Mouse (Mus musculus): ENCODE measurements around the gene Arhgap42. TPM values are rescaled to one million over a fixed set of nuclear protein-coding genes. Genes with fewer than 3 reads are reported as not detected.

Arhgap42 gene
- polyA plus RNA-seq, 1 experiment from 2014 or later = 13.7 TPM

GRCm38 (mm10) chr9:9171146-9171816, 67.6 kb downstream of the Arhgap42 start:
- no peak overlapping the region for H3K9ac ChIP-seq (replicated peaks)
- ATAC-seq = no peak
- DNase-seq = no peak
- no peaks in the 10 kb centered on the region for H3K27me3 ChIP-seq (ENCODE audit: insufficient read depth, low read length)
- H3K9me3 ChIP-seq (ENCODE audit: low read length) = no peaks in the 10 kb centered on the region
- TF ChIP-seq EP300 (IDR thresholded peaks at IDR 0.05; ENCODE audit: low read depth) (no peak), CTCF (IDR thresholded peaks at IDR 0.05; ENCODE audit: low read depth) (no peak)
- peaks cover 1% of the 10 kb centered on the region; the same call in 1 of the 2 replicates for H3K4me1 ChIP-seq (ENCODE audit: insufficient read depth)
- no peaks in the 10 kb centered on the region for H3K36me3 ChIP-seq (replicated peaks; ENCODE audit: insufficient read depth, low read length)
- no peak overlapping the region for H3K4me2 ChIP-seq (ENCODE audit: low read depth, low read length)
- H3K4me3 ChIP-seq (ENCODE audit: low read depth, low read length) = no peak overlapping the region
- 73% methylated on average over 5 of the region's 5 CpGs for WGBS (ENCODE audit: insufficient replicate concordance)
- H3K27ac ChIP-seq (ENCODE audit: low read depth) = no peak overlapping the region

GRCm38 (mm10) chr9:9165641-9166063, 73.2 kb downstream of the Arhgap42 start:
- Histone ChIP-seq H3K4me2 (ENCODE audit: low read depth, low read length) (no peak overlapping the region), H3K4me1 (ENCODE audit: insufficient read depth) (peaks cover 9% of the 10 kb centered on the region; the same call in 1 of the 2 replicates), H3K27ac (ENCODE audit: low read depth) (no peak overlapping the region; the same call in 1 of the 2 replicates), H3K9me3 (ENCODE audit: low read length) (no peaks in the 10 kb centered on the region), H3K36me3 (replicated peaks; ENCODE audit: insufficient read depth, low read length) (no peaks in the 10 kb centered on the region), H3K9ac (replicated peaks) (no peak overlapping the region), H3K4me3 (ENCODE audit: low read depth, low read length) (no peak overlapping the region), H3K27me3 (ENCODE audit: insufficient read depth, low read length) (no peaks in the 10 kb centered on the region)
- ATAC-seq (no peak), DNase-seq (no peak)
- TF ChIP-seq EP300 (IDR thresholded peaks at IDR 0.05; ENCODE audit: low read depth) (no peak), CTCF (IDR thresholded peaks at IDR 0.05; ENCODE audit: low read depth) (no peak)
- 56% methylated on average over 4 of the region's 4 CpGs for WGBS (ENCODE audit: insufficient replicate concordance)

GRCm38 (mm10) chr9:9160736-9161135, 78.2 kb downstream of the Arhgap42 start:
- Histone ChIP-seq H3K4me1 (ENCODE audit: insufficient read depth) (peaks cover 2% of the 10 kb centered on the region; the same call in 1 of the 2 replicates), H3K9ac (replicated peaks) (no peak overlapping the region), H3K4me2 (ENCODE audit: low read depth, low read length) (no peak overlapping the region), H3K27ac (ENCODE audit: low read depth) (no peak overlapping the region), H3K27me3 (ENCODE audit: insufficient read depth, low read length) (no peaks in the 10 kb centered on the region), H3K4me3 (ENCODE audit: low read depth, low read length) (no peak overlapping the region), H3K36me3 (replicated peaks; ENCODE audit: insufficient read depth, low read length) (no peaks in the 10 kb centered on the region), H3K9me3 (ENCODE audit: low read length) (no peaks in the 10 kb centered on the region)
- TF ChIP-seq EP300 (IDR thresholded peaks at IDR 0.05; ENCODE audit: low read depth) (no peak), CTCF (IDR thresholded peaks at IDR 0.05; ENCODE audit: low read depth) (no peak)
- DNase-seq = no peak
- ATAC-seq = no peak
- WGBS (ENCODE audit: insufficient replicate concordance) = 57% methylated on average over 3 of the region's 3 CpGs

GRCm38 (mm10) chr9:9158241-9158640, 80.7 kb downstream of the Arhgap42 start:
- Histone ChIP-seq H3K9me3 (ENCODE audit: low read length) (no peaks in the 10 kb centered on the region), H3K4me3 (ENCODE audit: low read depth, low read length) (no peak overlapping the region), H3K4me1 (ENCODE audit: insufficient read depth) (no peaks in the 10 kb centered on the region), H3K27me3 (ENCODE audit: insufficient read depth, low read length) (no peaks in the 10 kb centered on the region), H3K9ac (replicated peaks) (no peak overlapping the region), H3K4me2 (ENCODE audit: low read depth, low read length) (no peak overlapping the region), H3K27ac (ENCODE audit: low read depth) (no peak overlapping the region), H3K36me3 (replicated peaks; ENCODE audit: insufficient read depth, low read length) (no peaks in the 10 kb centered on the region)
- 68% methylated on average over 3 of the region's 3 CpGs for WGBS (ENCODE audit: insufficient replicate concordance)
- DNase-seq (no peak), ATAC-seq (no peak)
- TF ChIP-seq EP300 (IDR thresholded peaks at IDR 0.05; ENCODE audit: low read depth) (no peak), CTCF (IDR thresholded peaks at IDR 0.05; ENCODE audit: low read depth) (no peak)

GRCm38 (mm10) chr9:9157425-9157824, 81.5 kb downstream of the Arhgap42 start:
- no peaks in the 10 kb centered on the region for H3K4me1 ChIP-seq (ENCODE audit: insufficient read depth)
- no peak overlapping the region for H3K9ac ChIP-seq (replicated peaks)
- H3K9me3 ChIP-seq (ENCODE audit: low read length) = no peaks in the 10 kb centered on the region
- H3K36me3 ChIP-seq (replicated peaks; ENCODE audit: insufficient read depth, low read length) = no peaks in the 10 kb centered on the region
- no peak overlapping the region for H3K4me3 ChIP-seq (ENCODE audit: low read depth, low read length)
- no peak for DNase-seq
- H3K4me2 ChIP-seq (ENCODE audit: low read depth, low read length) = no peak overlapping the region
- no peaks in the 10 kb centered on the region for H3K27me3 ChIP-seq (ENCODE audit: insufficient read depth, low read length)
- 77% methylated on average over 2 of the region's 2 CpGs for WGBS (ENCODE audit: insufficient replicate concordance)
- no peak overlapping the region for H3K27ac ChIP-seq (ENCODE audit: low read depth)
- TF ChIP-seq CTCF (IDR thresholded peaks at IDR 0.05; ENCODE audit: low read depth) (no peak), EP300 (IDR thresholded peaks at IDR 0.05; ENCODE audit: low read depth) (no peak)
- ATAC-seq = no peak

- H3K4me1 ChIP-seq (ENCODE audit: insufficient read depth) = no peaks in the 10 kb centered on the region
- no peak for DNase-seq
- no peaks in the 10 kb centered on the region for H3K27me3 ChIP-seq (ENCODE audit: insufficient read depth, low read length)
- ATAC-seq = no peak
- H3K9me3 ChIP-seq (ENCODE audit: low read length) = no peaks in the 10 kb centered on the region
- H3K36me3 ChIP-seq (replicated peaks; ENCODE audit: insufficient read depth, low read length) = no peaks in the 10 kb centered on the region
- H3K27ac ChIP-seq (ENCODE audit: low read depth) = no peak overlapping the region
- H3K9ac ChIP-seq (replicated peaks) = no peak overlapping the region
- H3K4me2 ChIP-seq (ENCODE audit: low read depth, low read length) = no peak overlapping the region
- no peak overlapping the region for H3K4me3 ChIP-seq (ENCODE audit: low read depth, low read length)
- TF ChIP-seq CTCF (IDR thresholded peaks at IDR 0.05; ENCODE audit: low read depth) (no peak), EP300 (IDR thresholded peaks at IDR 0.05; ENCODE audit: low read depth) (no peak)
- WGBS (ENCODE audit: insufficient replicate concordance) = 71% methylated on average over 3 of the region's 3 CpGs
Measured at GRCm38 (mm10) chr9:9154636-9155035, 84.3 kb downstream of the Arhgap42 start.

Measured in liver, postnatal 0 days (tissue).